Mouse (Mus musculus) hindbrain, embryonic 13.5 days (tissue): ENCODE results near the gene Zscan20. TPM values are rescaled to one million over a fixed set of nuclear protein-coding genes. Genes with fewer than 3 reads are reported as not detected.
"Not testable (repeated sequence)": the region's sequence is repeated elsewhere in the genome, so short reads cannot be mapped to it uniquely, and the experiment has no call there.

Experiments used
- ATAC-seq: fragments of 200-750 bp; cut with Nextera tagmentation; 2 replicates; pipeline ENCODE4 v1.8.0; 2017; ENCODE audit warnings: moderate TSS enrichment; ENCODE audit not compliant: low FRiP score
- H3K27ac ChIP-seq: fragments of 300-500 bp; sonication (generic); 2 replicates; pipeline ENCODE4 v1.5.1; 2015; ENCODE audit warnings: inconsistent platforms, mild to moderate bottlenecking, moderate library complexity
- H3K27me3 ChIP-seq: fragments of 300-500 bp; sonication (generic); 2 replicates; pipeline ENCODE4 v1.6.1; 2015; ENCODE audit warnings: mild to moderate bottlenecking, inconsistent platforms
- H3K36me3 ChIP-seq: fragments of 300-500 bp; sonication (generic); 2 replicates; pipeline ENCODE4 v1.6.1; 2015; ENCODE audit warnings: mild to moderate bottlenecking, inconsistent platforms
- H3K4me1 ChIP-seq: fragments of 300-500 bp; sonication (generic); replicated peaks from 2 replicates; pipeline ENCODE4 v1.6.1; 2015; ENCODE audit warnings: inconsistent platforms
- H3K4me2 ChIP-seq: fragments of 300-500 bp; sonication (generic); 2 replicates; pipeline ENCODE4 v1.6.1; 2015; ENCODE audit warnings: inconsistent platforms, mild to moderate bottlenecking, moderate library complexity
- H3K4me3 ChIP-seq: fragments of 300-500 bp; sonication (generic); 2 replicates; pipeline ENCODE4 v1.5.1; 2015; ENCODE audit warnings: mild to moderate bottlenecking, inconsistent platforms
- H3K9ac ChIP-seq: fragments of 300-500 bp; sonication (generic); 2 replicates; pipeline ENCODE4 v1.6.1; 2015; ENCODE audit warnings: mild to moderate bottlenecking, inconsistent platforms
- H3K9me3 ChIP-seq: fragments of 300-500 bp; sonication (generic); 2 replicates; pipeline ENCODE4 v1.6.1; 2016; ENCODE audit warnings: inconsistent platforms
- WGBS: fragments of 180-500 bp; shearing (Covaris S2); methylation state at CpG from one replicate; pipeline ENCODE4 v1.1.7; 2015; 5-methylcytosine and 5-hydroxymethylcytosine counted together
- polyA plus RNA-seq: library from polyadenylated mRNA; unstranded; fragments of >200 nt; fragmentation: Nextera tagmentation; extraction: Ambion mirVana; gene quantifications from 2 replicates; pipeline ENCODE4 v1.2.1, GENCODE M21; 2015

The Zscan20 gene
- polyA plus RNA-seq, 1 experiment from 2014 or later, result 4.6 TPM

GRCm38 (mm10) chr4:128609276-128609924, 498 bp downstream of the Zscan20 start:
- Histone ChIP-seq H3K36me3 (peaks cover 2% of the 10 kb centered on the region; the same call in 1 of the 2 replicates), H3K4me2 (peak overlapping the region; percentile 71), H3K4me3 (peak overlapping the region; percentile 59), H3K9me3 (no peaks in the 10 kb centered on the region), H3K9ac (peak overlapping the region; percentile 77), H3K4me1 (peaks cover 26% of the 10 kb centered on the region), H3K27ac (peak overlapping the region; percentile 72), H3K27me3 (no peaks in the 10 kb centered on the region)
- no peak for ATAC-seq
- WGBS, result 9% methylated on average over 26 of the region's 27 CpGs

- WGBS, result 84% methylated on average over 11 of the region's 11 CpGs
These were observed 2.2 kb downstream of the Zscan20 start for GRCm38 (mm10) chr4:128607661-128608060.

GRCm38 (mm10) chr4:128606586-128606985, 3.3 kb downstream of the Zscan20 start:
- ATAC-seq, result no peak
- H3K9ac ChIP-seq, result no peak overlapping the region
- H3K4me2 ChIP-seq, result no peak overlapping the region
- H3K27ac ChIP-seq, result no peak overlapping the region
- no peak overlapping the region for H3K4me3 ChIP-seq
- H3K27me3 ChIP-seq, result no peaks in the 10 kb centered on the region
- H3K9me3 ChIP-seq, result no peaks in the 10 kb centered on the region
- H3K4me1 ChIP-seq, result peaks cover 26% of the 10 kb centered on the region
- WGBS, result 96% methylated on average over 7 of the region's 7 CpGs
- H3K36me3 ChIP-seq, result peaks cover 30% of the 10 kb centered on the region

More at GRCm38 (mm10) chr4:128607661-128608060, 2.2 kb downstream of the Zscan20 start:
- Histone ChIP-seq H3K9ac (no peak overlapping the region), H3K4me2 (no peak overlapping the region), H3K36me3 (peaks cover 19% of the 10 kb centered on the region), H3K27ac (no peak overlapping the region), H3K4me1 (peaks cover 26% of the 10 kb centered on the region), H3K27me3 (no peaks in the 10 kb centered on the region), H3K9me3 (no peaks in the 10 kb centered on the region), H3K4me3 (no peak overlapping the region)
- no peak for ATAC-seq

GRCm38 (mm10) chr4:128597801-128598560, 11.9 kb downstream of the Zscan20 start:
- no peak for ATAC-seq
- WGBS, result 92% methylated on average over 12 of the region's 12 CpGs
- no peaks in the 10 kb centered on the region for H3K27me3 ChIP-seq
- H3K4me1 ChIP-seq, result no peaks in the 10 kb centered on the region; the same call in 1 of the 2 replicates
- no peak overlapping the region for H3K9ac ChIP-seq
- no peak overlapping the region for H3K4me2 ChIP-seq
- 0 out of 2 replicates have a peak, but pooled peaks cover 3% of the 10 kb centered on the region for H3K9me3 ChIP-seq
- H3K27ac ChIP-seq, result no peak overlapping the region
- peaks cover 43% of the 10 kb centered on the region for H3K36me3 ChIP-seq
- H3K4me3 ChIP-seq, result no peak overlapping the region

- H3K9ac ChIP-seq, result no peak overlapping the region
- H3K9me3 ChIP-seq, result no peaks in the 10 kb centered on the region
- no peak overlapping the region for H3K4me2 ChIP-seq
- peaks cover 43% of the 10 kb centered on the region for H3K36me3 ChIP-seq
- no peaks in the 10 kb centered on the region; the same call in 1 of the 2 replicates for H3K4me1 ChIP-seq
- H3K27me3 ChIP-seq, result no peaks in the 10 kb centered on the region
- no peak overlapping the region for H3K27ac ChIP-seq
- ATAC-seq, result no peak
- H3K4me3 ChIP-seq, result no peak overlapping the region
- 96% methylated on average over 5 of the region's 5 CpGs for WGBS
These were observed 15.8 kb downstream of the Zscan20 start for GRCm38 (mm10) chr4:128594062-128594461.

- Histone ChIP-seq H3K4me3 (no peak overlapping the region), H3K27ac (no peak overlapping the region), H3K9ac (no peak overlapping the region), H3K9me3 (no peaks in the 10 kb centered on the region), H3K27me3 (no peaks in the 10 kb centered on the region), H3K4me1 (no peaks in the 10 kb centered on the region; the same call in 1 of the 2 replicates), H3K4me2 (no peak overlapping the region), H3K36me3 (peaks cover 47% of the 10 kb centered on the region)
- no peak for ATAC-seq
- WGBS, result 97% methylated on average over 4 of the region's 4 CpGs
These were observed 16.6 kb downstream of the Zscan20 start for GRCm38 (mm10) chr4:128593286-128593685.

- H3K4me2 ChIP-seq, result no peak overlapping the region
- WGBS, result 58% methylated on average over 4 of the region's 4 CpGs
These were observed 30.7 kb downstream of the Zscan20 start for GRCm38 (mm10) chr4:128579182-128579581.

GRCm38 (mm10) chr4:128575811-128576210, 34.1 kb downstream of the Zscan20 start:
- no peak overlapping the region for H3K27ac ChIP-seq
- H3K27me3 ChIP-seq, result no peaks in the 10 kb centered on the region
- peaks cover 38% of the 10 kb centered on the region for H3K36me3 ChIP-seq
- H3K9ac ChIP-seq, result no peak overlapping the region
- peaks cover 14% of the 10 kb centered on the region for H3K9me3 ChIP-seq
- 88% methylated on average over 4 of the region's 4 CpGs for WGBS
- H3K4me2 ChIP-seq, result no peak overlapping the region
- no peak for ATAC-seq
- no peak overlapping the region for H3K4me3 ChIP-seq
- no peaks in the 10 kb centered on the region for H3K4me1 ChIP-seq

More at GRCm38 (mm10) chr4:128579182-128579581, 30.7 kb downstream of the Zscan20 start:
- H3K36me3 ChIP-seq, result peaks cover 72% of the 10 kb centered on the region
- no peak for ATAC-seq
- H3K4me1 ChIP-seq, result no peaks in the 10 kb centered on the region
- H3K9me3 ChIP-seq, result peaks cover 48% of the 10 kb centered on the region
- H3K27ac ChIP-seq, result no peak overlapping the region
- H3K4me3 ChIP-seq, result no peak overlapping the region
- H3K9ac ChIP-seq, result no peak overlapping the region
- H3K27me3 ChIP-seq, result no peaks in the 10 kb centered on the region

- H3K27me3 ChIP-seq, result no peaks in the 10 kb centered on the region
- H3K36me3 ChIP-seq, result peaks cover 52% of the 10 kb centered on the region
- H3K4me2 ChIP-seq, result no peak overlapping the region
- peaks cover 7% of the 10 kb centered on the region for H3K4me1 ChIP-seq
- no peak overlapping the region for H3K9ac ChIP-seq
- no peaks in the 10 kb centered on the region for H3K9me3 ChIP-seq
- no peak for ATAC-seq
- WGBS, result 80% methylated on average over 3 of the region's 3 CpGs
- H3K4me3 ChIP-seq, result no peak overlapping the region
- no peak overlapping the region for H3K27ac ChIP-seq
These were observed 49.6 kb downstream of the Zscan20 start for GRCm38 (mm10) chr4:128560327-128560726.

GRCm38 (mm10) chr4:128554198-128554597, 55.7 kb downstream of the Zscan20 start:
- H3K9me3 ChIP-seq, result no peaks in the 10 kb centered on the region
- no peak overlapping the region for H3K27ac ChIP-seq
- ATAC-seq, result no peak
- no peaks in the 10 kb centered on the region for H3K4me1 ChIP-seq
- no peaks in the 10 kb centered on the region for H3K27me3 ChIP-seq
- H3K36me3 ChIP-seq, result peaks cover 68% of the 10 kb centered on the region
- no peak overlapping the region for H3K9ac ChIP-seq
- H3K4me2 ChIP-seq, result no peak overlapping the region
- H3K4me3 ChIP-seq, result no peak overlapping the region
- WGBS, result 96% methylated on average over 2 of the region's 2 CpGs

- Histone ChIP-seq H3K9me3 (no peaks in the 10 kb centered on the region), H3K4me2 (no peak overlapping the region), H3K36me3 (peaks cover 83% of the 10 kb centered on the region), H3K27ac (no peak overlapping the region), H3K9ac (no peak overlapping the region), H3K27me3 (no peaks in the 10 kb centered on the region), H3K4me1 (no peaks in the 10 kb centered on the region), H3K4me3 (no peak overlapping the region)
- WGBS, result 90% methylated on average over 6 of the region's 6 CpGs
- no peak for ATAC-seq
These were observed 59.1 kb downstream of the Zscan20 start for GRCm38 (mm10) chr4:128550756-128551155.

- H3K27me3 ChIP-seq, H3K27ac ChIP-seq, H3K9ac ChIP-seq, H3K4me3 ChIP-seq, ATAC-seq, H3K4me2 ChIP-seq, H3K9me3 ChIP-seq, H3K4me1 ChIP-seq: not testable (repeated sequence)
- H3K36me3 ChIP-seq, result peaks cover 42% of the 10 kb centered on the region
- WGBS, result 84% methylated on average over 2 of the region's 2 CpGs
These were observed 65.9 kb downstream of the Zscan20 start for GRCm38 (mm10) chr4:128543956-128544486.
